Mouse (Mus musculus) CH12.LX (cell line): Measurements from ENCODE around the gene Psma7. TPM values are rescaled to one million over a fixed set of nuclear protein-coding genes. Genes with fewer than 3 reads are reported as not detected.

ENCODE experiments used
- DNase-seq: peaks from one replicate; pipeline ENCODE4 v3.0.0-alpha.2; 2013; ENCODE audit errors: extremely low read depth
- H3K27ac ChIP-seq: 2 replicates; pipeline ENCODE4 v1.5.1; 2012; ENCODE audit warnings: low read depth, mild to moderate bottlenecking, control low read depth, moderate library complexity; ENCODE audit not compliant: insufficient read depth
- H3K27me3 ChIP-seq: replicated peaks from 2 replicates; pipeline ENCODE3; 2012; ENCODE audit warnings: inconsistent platforms
- H3K36me3 ChIP-seq, 2 experiments: replicated peaks in 1 of 2; 2 replicates each; pipeline versions ENCODE3 to v1.6.1; 2012; ENCODE audit warnings: inconsistent platforms in 1 of 2, low read length in 1 of 2, mild to moderate bottlenecking in 1 of 2, mixed read lengths in 1 of 2, moderate library complexity in 1 of 2; ENCODE audit not compliant: control insufficient read depth in 1 of 2, insufficient read depth in 1 of 2
- H3K4me1 ChIP-seq, 2 experiments: 2 replicates each; pipeline ENCODE4 v1.6.1; 2012; ENCODE audit warnings: inconsistent platforms in 1 of 2, moderate library complexity in 1 of 2; ENCODE audit not compliant: insufficient read depth in 2 of 2, control insufficient read depth in 1 of 2
- H3K4me2 ChIP-seq: 2 replicates; pipeline ENCODE4 v1.6.1; 2012; ENCODE audit warnings: low read depth, mild to moderate bottlenecking, control low read depth; ENCODE audit not compliant: poor library complexity, insufficient read depth, severe bottlenecking
- H3K4me3 ChIP-seq, 3 experiments: fragments of 150-350 bp in 1 of 3; sonication (generic) in 1 of 3; replicated peaks in 1 of 3; 2 replicates each; pipeline versions ENCODE3 to v1.5.1; 2011 to 2012; ENCODE audit warnings: low read depth in 2 of 3, low read length in 2 of 3, mild to moderate bottlenecking in 2 of 3, moderate library complexity in 2 of 3, control low read depth in 1 of 3, improper control_type of control experiment in 1 of 3, inconsistent platforms in 1 of 3, mixed read lengths in 1 of 3; ENCODE audit not compliant: poor library complexity in 1 of 3
- H3K79me2 ChIP-seq: replicated peaks from 2 replicates; pipeline ENCODE4 v1.6.1; 2012; ENCODE audit warnings: mild to moderate bottlenecking, moderate library complexity; ENCODE audit not compliant: control insufficient read depth, poor library complexity, insufficient read depth, severe bottlenecking; ENCODE audit errors: extremely low read depth
- H3K9ac ChIP-seq: 2 replicates; pipeline ENCODE4 v1.6.1; 2012; ENCODE audit warnings: low read depth, mild to moderate bottlenecking, control low read depth, moderate library complexity; ENCODE audit not compliant: insufficient read depth
- H3K9me3 ChIP-seq: replicated peaks from 2 replicates; pipeline ENCODE3; 2012; ENCODE audit warnings: low read length, inconsistent platforms, mixed read lengths
- BHLHE40 ChIP-seq: IDR thresholded peaks from 2 replicates; pipeline ENCODE4 v1.6.1; 2011; ENCODE audit warnings: mild to moderate bottlenecking, low read depth, low read length, improper control_type of control experiment
- CHD1 ChIP-seq: IDR thresholded peaks from 2 replicates; pipeline ENCODE4 v1.6.1; 2012; ENCODE audit warnings: low read depth, low read length, improper control_type of control experiment, inconsistent platforms
- CTCF ChIP-seq, 2 experiments: IDR thresholded peaks in 1 of 2; conservative IDR thresholded peaks in 1 of 2; 2 replicates each; pipeline ENCODE4 v1.5.1; 2011 to 2012; ENCODE audit warnings: low read depth in 2 of 2, low read length in 2 of 2, improper control_type of control experiment in 1 of 2, inconsistent platforms in 1 of 2, mild to moderate bottlenecking in 1 of 2, moderate library complexity in 1 of 2
- ELF1 ChIP-seq: IDR thresholded peaks from 2 replicates; pipeline ENCODE4 v1.6.1; 2014; ENCODE audit warnings: low read depth, mild to moderate bottlenecking, inconsistent platforms, low read length, improper control_type of control experiment
- EP300 ChIP-seq: IDR thresholded peaks from 2 replicates; pipeline ENCODE4 v1.6.1; 2011; ENCODE audit warnings: low read length, improper control_type of control experiment
- ETS1 ChIP-seq: conservative IDR thresholded peaks from 2 replicates; pipeline ENCODE4 v1.6.1; 2012; ENCODE audit warnings: low read depth, mild to moderate bottlenecking, inconsistent platforms, low read length, improper control_type of control experiment, moderate library complexity
- IRF4 ChIP-seq: IDR thresholded peaks from 2 replicates; pipeline ENCODE4 v1.6.1; 2014; ENCODE audit warnings: low read depth, mild to moderate bottlenecking, inconsistent platforms, low read length, improper control_type of control experiment
- JUN ChIP-seq: IDR thresholded peaks from 2 replicates; pipeline ENCODE4 v1.6.1; 2011; ENCODE audit warnings: low read depth, mild to moderate bottlenecking, low read length, improper control_type of control experiment, moderate library complexity; ENCODE audit not compliant: insufficient read depth
- JUND ChIP-seq: conservative IDR thresholded peaks from 2 replicates; pipeline ENCODE4 v1.6.1; 2011; ENCODE audit warnings: low read depth, low read length, improper control_type of control experiment
- MAFK ChIP-seq: IDR thresholded peaks from 2 replicates; pipeline ENCODE4 v1.6.1; 2011; ENCODE audit warnings: low read length, improper control_type of control experiment; ENCODE audit not compliant: insufficient replicate concordance
- MAX ChIP-seq: IDR thresholded peaks from 2 replicates; pipeline ENCODE4 v1.6.1; 2011; ENCODE audit warnings: low read length, improper control_type of control experiment
- MAZ ChIP-seq: IDR thresholded peaks from 2 replicates; pipeline ENCODE4 v1.6.1; 2012; ENCODE audit warnings: low read depth, mild to moderate bottlenecking, inconsistent platforms, low read length, improper control_type of control experiment, moderate library complexity
- MXI1 ChIP-seq: IDR thresholded peaks from 2 replicates; pipeline ENCODE4 v1.6.1; 2011; ENCODE audit warnings: mild to moderate bottlenecking, low read depth, low read length, improper control_type of control experiment
- MYC ChIP-seq: IDR thresholded peaks from 2 replicates; pipeline ENCODE4 v1.6.1; 2011; ENCODE audit warnings: low read depth, mild to moderate bottlenecking, improper control_type of control experiment, low read length
- NELFE ChIP-seq: IDR thresholded peaks from 2 replicates; pipeline ENCODE4 v1.6.1; 2011; ENCODE audit warnings: low read depth, low read length, improper control_type of control experiment
- POLR2AphosphoS2 ChIP-seq: IDR thresholded peaks from 2 replicates; pipeline ENCODE4 v1.6.1; 2011; ENCODE audit warnings: low read depth, low read length, improper control_type of control experiment
- RAD21 ChIP-seq: IDR thresholded peaks from 2 replicates; pipeline ENCODE4 v1.6.1; 2011; ENCODE audit warnings: low read depth, mild to moderate bottlenecking, low read length, improper control_type of control experiment, moderate library complexity
- RCOR1 ChIP-seq: conservative IDR thresholded peaks from 2 replicates; pipeline ENCODE4 v1.6.1; 2012; ENCODE audit warnings: low read depth, mild to moderate bottlenecking, inconsistent platforms, low read length, improper control_type of control experiment
- TBP ChIP-seq: conservative IDR thresholded peaks from 2 replicates; pipeline ENCODE4 v1.6.1; 2011; ENCODE audit warnings: low read depth, low read length, improper control_type of control experiment
- TCF12 ChIP-seq: IDR thresholded peaks from 2 replicates; pipeline ENCODE4 v1.6.1; 2014; ENCODE audit warnings: low read depth, mild to moderate bottlenecking, inconsistent platforms, low read length, improper control_type of control experiment
- USF1 ChIP-seq: IDR thresholded peaks from 2 replicates; pipeline ENCODE4 v1.6.1; 2014; ENCODE audit warnings: low read depth, mild to moderate bottlenecking, inconsistent platforms, low read length, improper control_type of control experiment
- ZKSCAN1 ChIP-seq: IDR thresholded peaks from 2 replicates; pipeline ENCODE4 v1.6.1; 2012; ENCODE audit warnings: low read depth, inconsistent platforms, low read length, improper control_type of control experiment, borderline replicate concordance
- ZMIZ1 ChIP-seq: IDR thresholded peaks from 2 replicates; pipeline ENCODE4 v1.6.1; 2012; ENCODE audit warnings: low read depth, mild to moderate bottlenecking, inconsistent platforms, low read length, improper control_type of control experiment
- ZNF384 ChIP-seq: IDR thresholded peaks from 2 replicates; pipeline ENCODE4 v1.6.1; 2012; ENCODE audit warnings: low read depth, low read length, improper control_type of control experiment, inconsistent platforms
- dilution Hi-C: fragments of 300-500 bp; cut with MboI; formaldehyde crosslinking; loops from 2 replicates; pipeline ENCODE4 v1.14.3; 2020; ENCODE audit warnings: low sequenced_read_pairs; ENCODE audit not compliant: extremely low pct_unique_long_range_greater_than_20kb, extremely low pct_ligation_motif_present
- in situ Hi-C: fragments of 300-500 bp; cut with MboI; formaldehyde crosslinking; loops from 3 replicates; pipeline ENCODE4 v1.14.3; 2019; ENCODE audit warnings: low sequenced_read_pairs, low pct_ligation_motif_present, low pct_unique_long_range_greater_than_20kb, mixed read lengths
- polyA plus RNA-seq: library from polyadenylated mRNA; unstranded; fragments of >175 nt; gene quantifications from 2 replicates; pipeline ENCODE4 v1.2.1, GENCODE M21; 2012; ENCODE audit warnings: low read depth; ENCODE audit not compliant: insufficient read length
- total RNA-seq, 2 experiments: library from RNA; depleted of rRNA; stranded (reverse); fragments of 300-350 nt in 1 of 2; fragments of >200 nt in 1 of 2; gene quantifications; 2 replicates each; pipeline ENCODE4 v1.2.3; 2012 to 2014

Gene Psma7
- total and polyA plus RNA-seq, 3 experiments: 443 to 569 (median 466) TPM

DNA sequence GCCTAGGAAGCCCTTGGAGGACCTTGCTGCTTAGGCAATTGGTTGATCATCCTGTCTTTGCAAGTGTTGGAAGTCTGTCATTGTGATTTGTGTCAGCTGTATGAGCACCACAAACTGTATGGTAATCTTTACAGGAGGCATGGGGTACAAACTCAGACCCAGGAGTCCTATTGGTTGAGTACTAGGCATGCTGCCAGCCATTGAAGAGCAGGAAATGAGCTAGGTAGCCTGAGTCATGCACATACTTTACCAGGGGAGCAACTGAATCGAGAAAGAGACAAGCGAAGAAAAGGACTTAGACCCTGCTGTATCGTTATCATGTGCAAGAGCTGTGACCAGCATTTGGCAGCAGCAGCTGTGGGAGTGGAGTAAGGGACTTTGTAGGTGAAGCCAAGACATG, 9.3 kb downstream of the Psma7 start:
- TF ChIP-seq ZNF384 (no peak), USF1 (no peak), TCF12 (no peak), TBP (no peak), IRF4 (no peak), ZMIZ1 (no peak), POLR2AphosphoS2 (no peak), CHD1 (no peak), JUND (no peak)
- Histone ChIP-seq H3K36me3 (peaks cover 75 to 97% of the 10 kb centered on the region in 2 experiments), H3K9ac (no peak overlapping the region), H3K27me3 (no peaks in the 10 kb centered on the region), H3K4me3 (no peak overlapping the region), H3K79me2 (no peaks in the 10 kb centered on the region), H3K27ac (no peak overlapping the region), H3K9me3 (no peaks in the 10 kb centered on the region), H3K4me2 (no peak overlapping the region), H3K4me1 (peaks cover 1 to 7% of the 10 kb centered on the region in 2 experiments; a peak in 3 of 4 replicates)
- dilution Hi-C loops: no loop called here
- no peak for DNase-seq
- in situ Hi-C loops: no loop called here

GRCm38 (mm10) chr2:180031270-180031669, 11.0 kb downstream of the Psma7 start:
- TF ChIP-seq RCOR1: no peak
- no peak for TF ChIP-seq MAFK
- TF ChIP-seq CTCF (conservative IDR thresholded peaks at IDR 0.05 in 1 of 2, IDR thresholded peaks at IDR 0.05 in 1 of 2; ENCODE audit: low read depth in 2 of 2, low read length in 2 of 2): no peak
- no peak for TF ChIP-seq CHD1
- no peak for TF ChIP-seq JUND
- TF ChIP-seq MXI1: no peak
- TF ChIP-seq MYC: no peak
- TF ChIP-seq, all 38 proteins: peak for 0
- Histone ChIP-seq H3K9ac (no peak overlapping the region), H3K27ac (no peak overlapping the region), H3K79me2 (0 out of 2 replicates have a peak, but pooled peaks cover 3% of the 10 kb centered on the region), H3K4me1 (peaks cover 11 to 24% of the 10 kb centered on the region in 2 experiments), H3K4me2 (no peak overlapping the region), H3K36me3 (peaks cover 64 to 97% of the 10 kb centered on the region in 2 experiments), H3K27me3 (no peaks in the 10 kb centered on the region), H3K4me3 (no peak overlapping the region), H3K9me3 (no peaks in the 10 kb centered on the region)
- DNase-seq: no peak
- in situ Hi-C loops: no loop called here
- dilution Hi-C loops: no loop called here

DNA sequence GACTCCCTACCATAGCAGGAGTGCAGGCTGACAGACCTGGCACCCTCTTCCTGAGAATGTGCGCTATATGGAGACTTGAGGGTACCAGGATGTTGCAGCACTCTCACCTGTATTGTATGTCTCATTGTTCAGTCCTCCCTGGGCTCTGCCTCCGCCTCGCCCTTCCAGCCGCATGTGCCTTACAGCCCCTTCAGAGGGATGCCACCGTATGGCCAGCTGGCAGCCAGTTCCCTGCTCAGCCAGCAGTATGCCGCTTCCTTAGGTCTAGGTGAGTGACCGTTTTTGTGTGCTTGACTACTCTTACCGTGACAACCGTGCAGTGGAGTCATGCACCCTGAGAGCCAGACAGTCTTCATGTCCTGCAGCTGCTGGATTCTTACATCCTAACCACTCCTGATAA, 14.5 kb downstream of the Psma7 start:
- no peak overlapping the region for H3K27ac ChIP-seq

More for the DNA sequence above, 14.5 kb downstream of the Psma7 start:
- in situ Hi-C loops (no loop called here), dilution Hi-C loops (no loop called here)
- H3K4me1 ChIP-seq: peaks cover 11 to 30% of the 10 kb centered on the region in 2 experiments
- no peaks in the 10 kb centered on the region for H3K9me3 ChIP-seq
- H3K4me2 ChIP-seq: no peak overlapping the region
- peaks cover 32 to 63% of the 10 kb centered on the region in 2 experiments for H3K36me3 ChIP-seq
- no peak overlapping the region for H3K9ac ChIP-seq
- no peak for DNase-seq
- 0 out of 2 replicates have a peak, but pooled peaks cover 5% of the 10 kb centered on the region for H3K79me2 ChIP-seq
- peaks cover 13% of the 10 kb centered on the region for H3K27me3 ChIP-seq
- TF ChIP-seq NELFE (no peak), IRF4 (no peak), MAFK (no peak), ELF1 (no peak), ETS1 (no peak), CTCF (conservative IDR thresholded peaks at IDR 0.05 in 1 of 2, IDR thresholded peaks at IDR 0.05 in 1 of 2; ENCODE audit: low read depth in 2 of 2, low read length in 2 of 2) (no peak), BHLHE40 (no peak), ZNF384 (no peak), POLR2AphosphoS2 (no peak), ZKSCAN1 (no peak), EP300 (no peak), JUN (no peak), MAX (no peak), MAZ (no peak), RAD21 (no peak)
- H3K4me3 ChIP-seq: no peak overlapping the region
